Mouse (Mus musculus) erythroblast, embryonic 14.5 days (primary cell): ENCODE results near the gene Slco2b1.

Source experiments
- GATA1 ChIP-seq: IDR thresholded peaks from 2 replicates; pipeline ENCODE4 v1.6.1; 2012; ENCODE audit warnings: low read length, inconsistent platforms, mixed read lengths
- TAL1 ChIP-seq: IDR thresholded peaks from 3 replicates; pipeline ENCODE4 v1.6.1; 2012; ENCODE audit warnings: low read length, inconsistent platforms, mixed read lengths

GRCm38 (mm10) chr7:99707038-99707595 is 4.0 kb downstream of the Slco2b1 start:
- TF ChIP-seq GATA1 (no peak), TAL1 (no peak)
